Mouse (Mus musculus) heart, postnatal 25 days (tissue): Measurements from ENCODE around the gene Prkar1a. TPM values are rescaled to one million over a fixed set of nuclear protein-coding genes. Genes with fewer than 3 reads are reported as not detected.

Source experiments
- DNase-seq: peaks from one replicate; pipeline ENCODE4 v3.0.0; 2022; ENCODE audit warnings: low spot score
- intact Hi-C: fragments of 180-260 bp; cut with DNase I; formaldehyde crosslinking; loops from one replicate; pipeline ENCODE4 v1.15.1; 2025
- total RNA-seq, 2 experiments: library from RNA; stranded (reverse); gene quantifications; 2 replicates each; pipeline ENCODE4 v1.2.3; 2021

The Prkar1a gene
- total RNA-seq, 2 experiments from 2014 or later = 330 to 341 TPM

DNA sequence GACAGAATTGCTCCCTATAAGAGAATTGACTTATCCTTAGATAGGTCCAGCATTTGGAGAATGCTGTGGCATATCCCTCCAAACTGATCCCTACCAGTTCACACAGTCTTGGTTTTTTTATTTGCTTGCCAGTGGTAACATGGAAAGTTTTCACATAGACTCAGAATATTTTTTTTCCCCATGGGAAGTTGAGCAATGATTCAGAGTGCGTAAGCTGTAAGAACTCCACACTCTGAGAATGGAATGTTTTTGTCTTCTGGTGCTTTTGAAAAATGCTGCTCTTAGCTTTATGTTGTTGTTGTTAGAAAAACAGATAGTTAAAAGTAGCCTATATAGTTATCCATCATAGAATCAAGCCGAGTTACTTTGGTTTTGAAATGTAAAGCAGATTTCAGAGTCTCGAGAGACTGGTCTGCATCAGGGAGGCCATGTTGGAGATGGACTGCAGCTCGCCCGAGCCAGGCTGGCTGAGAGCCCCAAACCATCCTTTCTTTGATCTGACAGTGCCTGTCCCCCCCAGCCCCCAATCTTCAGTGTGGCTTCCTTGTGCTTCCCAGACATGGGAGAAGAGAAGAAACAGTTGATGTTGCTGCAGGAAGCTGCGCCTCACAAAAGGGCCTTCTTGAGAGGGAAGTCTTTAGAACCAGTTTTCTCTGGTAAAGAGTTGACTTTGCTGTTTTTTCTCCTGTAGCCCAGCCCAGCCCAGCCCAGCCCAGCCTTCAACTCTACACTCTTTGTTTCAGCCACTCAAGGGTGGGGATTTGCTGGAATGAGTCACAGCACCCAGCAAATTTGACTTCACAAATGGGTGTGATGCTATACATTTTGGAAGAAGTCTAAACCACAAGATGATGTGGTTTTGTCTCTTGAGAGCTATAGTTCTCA lies 22.2 kb downstream of the Prkar1a start:
- intact Hi-C loops = no loop called here
- no peak for DNase-seq

DNA sequence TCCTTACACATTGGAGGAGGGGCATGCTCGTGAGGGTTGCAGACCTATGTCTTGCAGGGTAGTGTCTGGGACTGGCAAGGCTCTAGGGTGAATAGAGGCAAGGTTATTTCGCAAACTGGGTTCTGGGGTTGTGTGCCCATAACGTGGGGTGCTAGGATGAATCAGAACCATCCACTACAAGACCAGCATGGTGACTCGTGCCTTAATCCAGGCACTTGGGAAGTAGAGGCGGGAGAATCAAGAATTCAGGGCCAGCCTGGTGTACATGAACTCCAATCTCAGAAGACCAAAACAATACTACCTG lies 22.8 kb downstream of the Prkar1a start:
- DNase-seq = no peak
- intact Hi-C loops = no loop called here

DNA sequence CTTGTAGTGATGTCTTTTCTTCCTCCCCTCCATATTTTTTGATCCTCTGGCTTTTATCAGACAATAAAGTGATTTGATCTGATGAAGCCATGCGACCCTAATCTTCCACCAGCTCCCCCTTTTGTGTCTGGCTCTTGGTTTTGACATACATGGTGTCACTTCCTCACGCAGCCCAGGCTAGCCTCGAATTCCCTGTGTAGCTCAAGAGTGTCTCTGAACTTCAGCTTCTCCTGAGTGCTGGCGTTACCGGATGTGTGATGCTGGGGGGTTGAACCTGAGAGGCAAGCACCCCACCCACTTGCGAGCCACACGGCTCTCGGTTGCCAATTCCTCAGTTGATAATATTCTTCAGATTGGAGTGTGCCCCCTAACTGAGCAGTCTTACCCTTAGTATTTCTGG lies 23.2 kb downstream of the Prkar1a start:
- intact Hi-C loops = no loop called here
- DNase-seq = no peak

DNA sequence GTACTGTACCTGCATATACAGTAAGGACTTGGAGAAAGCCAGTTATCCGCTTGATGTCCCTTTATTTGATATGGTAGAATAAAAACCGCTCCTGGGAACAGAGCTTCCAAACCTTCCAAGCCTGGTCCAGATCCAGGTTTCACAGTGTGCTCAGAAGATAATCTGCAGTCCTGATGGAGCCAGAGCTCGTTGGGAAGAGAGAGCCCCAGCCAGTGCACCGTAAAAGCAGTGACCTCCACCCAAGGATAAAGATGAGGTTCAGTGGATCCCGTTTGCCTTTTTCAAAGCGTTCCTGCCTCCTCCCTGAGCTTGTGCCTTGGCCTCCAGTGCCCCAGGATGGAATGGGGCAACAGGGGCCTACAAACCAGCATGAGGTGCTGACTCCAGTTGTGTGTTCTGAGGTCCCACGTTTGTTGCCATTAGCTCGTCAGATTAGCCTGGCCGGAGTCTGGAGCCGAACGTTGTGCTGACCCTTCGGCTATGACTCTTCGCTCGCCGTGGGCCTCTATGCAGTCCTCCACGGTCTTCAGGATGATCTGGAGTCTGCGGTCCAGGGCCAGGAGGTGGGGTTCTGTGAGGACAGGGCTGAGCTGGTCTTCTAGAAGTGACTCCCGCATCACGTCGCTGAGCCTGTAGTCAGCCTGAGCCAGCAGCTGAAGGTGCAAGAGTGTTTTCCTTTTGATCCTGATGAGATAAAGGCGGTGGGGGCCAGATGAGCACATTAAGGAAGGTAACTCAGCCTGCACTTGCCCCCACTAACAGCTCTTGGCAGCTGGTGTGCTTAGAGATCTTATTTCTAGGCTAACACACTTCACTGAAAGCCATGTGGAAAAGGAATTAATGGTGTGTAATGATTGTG lies 23.9 kb downstream of the Prkar1a start:
- intact Hi-C loops = no loop called here
- no peak for DNase-seq

DNA sequence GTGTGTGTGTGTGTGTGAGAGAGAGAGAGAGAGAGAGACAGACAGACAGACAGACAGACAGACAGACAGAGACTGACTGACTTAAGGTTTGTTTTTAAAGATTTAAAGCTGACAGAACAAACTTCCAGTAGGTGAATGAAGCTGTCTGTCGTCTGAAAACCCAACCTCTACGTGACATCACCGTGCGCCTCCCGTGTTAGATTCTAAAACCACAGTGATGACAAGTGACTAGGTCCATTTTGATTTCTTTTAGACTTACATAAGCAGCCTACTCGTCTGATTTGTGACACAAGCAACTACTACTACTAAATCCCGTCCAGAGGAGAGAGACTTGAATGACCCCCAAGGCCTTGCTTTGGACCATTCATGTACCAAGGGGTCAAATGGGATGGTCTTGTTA lies 24.5 kb downstream of the Prkar1a start:
- no peak for DNase-seq
- intact Hi-C loops = loop anchor here (2.0 kb wide), 1 partner anchor 47 kb away; no protein-coding TSS in a partner anchor

DNA sequence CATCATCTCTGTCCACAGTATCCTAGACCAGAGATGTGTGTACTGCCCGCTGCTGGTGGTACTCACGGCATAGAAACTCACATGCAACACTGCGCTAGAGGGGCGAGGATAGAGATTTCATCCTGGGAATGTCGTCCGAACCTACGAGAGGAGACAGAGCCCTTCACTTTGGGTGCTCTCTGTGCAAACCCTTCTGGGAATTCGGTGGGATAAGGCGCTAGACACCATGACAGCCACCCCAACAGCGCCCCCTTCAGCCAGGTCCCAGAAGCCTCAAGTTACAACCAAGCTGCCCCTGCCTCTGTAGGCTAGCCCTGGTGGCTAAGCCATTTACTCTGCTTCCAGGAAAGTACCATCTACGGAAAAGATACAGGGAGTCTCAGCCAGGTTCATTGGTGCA lies 25.3 kb downstream of the Prkar1a start:
- intact Hi-C loops = loop anchor here (2.0 kb wide), 1 partner anchor 46 kb away; no protein-coding TSS in a partner anchor

DNA sequence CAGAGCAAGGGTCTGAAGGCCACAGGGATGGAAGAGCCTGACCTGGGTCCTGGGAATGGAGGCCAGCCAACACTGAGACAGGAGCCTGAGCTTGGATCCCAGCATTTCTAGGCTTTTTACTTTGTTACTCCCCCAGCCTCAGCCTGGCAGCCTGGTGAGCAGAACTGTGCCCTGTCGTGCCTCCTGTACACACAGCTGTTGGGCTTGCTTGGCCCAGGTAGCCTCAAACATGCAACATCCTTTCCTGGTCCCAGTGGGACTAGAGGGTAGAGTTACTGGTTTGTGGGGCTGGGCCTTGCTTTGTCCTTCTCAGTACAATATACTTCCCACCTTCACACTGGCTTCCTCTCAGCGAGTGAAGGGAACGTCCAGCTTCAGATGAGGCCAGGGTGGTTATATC lies 26.0 kb downstream of the Prkar1a start:
- no peak for DNase-seq
- intact Hi-C loops = loop anchor here (2.0 kb wide), 1 partner anchor 46 kb away; no protein-coding TSS in a partner anchor

More for the DNA sequence above, 25.3 kb downstream of the Prkar1a start:
- DNase-seq = no peak

DNA sequence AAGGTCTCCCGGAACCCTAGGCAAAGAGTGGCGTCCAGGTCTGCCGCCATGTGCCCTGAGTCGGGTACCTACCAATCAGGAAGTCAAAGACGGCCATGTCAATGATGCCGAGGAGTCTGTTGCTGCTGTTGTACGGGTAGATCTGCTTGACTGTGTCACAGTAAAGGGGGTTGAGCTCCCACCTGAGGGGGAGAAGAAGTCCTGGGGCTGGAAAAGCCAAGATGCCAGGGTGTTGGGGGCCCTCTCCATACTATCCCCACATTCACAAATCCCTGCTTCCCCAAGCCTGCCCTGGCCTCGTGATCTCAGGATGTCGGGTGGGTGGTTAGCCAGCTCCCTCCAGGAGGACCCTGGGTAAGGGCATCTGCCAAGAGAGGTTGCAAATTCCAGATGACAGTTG lies 26.6 kb downstream of the Prkar1a start:
- intact Hi-C loops = loop anchor here (2.0 kb wide), 1 partner anchor 45 kb away; no protein-coding TSS in a partner anchor
- DNase-seq = no peak

DNA sequence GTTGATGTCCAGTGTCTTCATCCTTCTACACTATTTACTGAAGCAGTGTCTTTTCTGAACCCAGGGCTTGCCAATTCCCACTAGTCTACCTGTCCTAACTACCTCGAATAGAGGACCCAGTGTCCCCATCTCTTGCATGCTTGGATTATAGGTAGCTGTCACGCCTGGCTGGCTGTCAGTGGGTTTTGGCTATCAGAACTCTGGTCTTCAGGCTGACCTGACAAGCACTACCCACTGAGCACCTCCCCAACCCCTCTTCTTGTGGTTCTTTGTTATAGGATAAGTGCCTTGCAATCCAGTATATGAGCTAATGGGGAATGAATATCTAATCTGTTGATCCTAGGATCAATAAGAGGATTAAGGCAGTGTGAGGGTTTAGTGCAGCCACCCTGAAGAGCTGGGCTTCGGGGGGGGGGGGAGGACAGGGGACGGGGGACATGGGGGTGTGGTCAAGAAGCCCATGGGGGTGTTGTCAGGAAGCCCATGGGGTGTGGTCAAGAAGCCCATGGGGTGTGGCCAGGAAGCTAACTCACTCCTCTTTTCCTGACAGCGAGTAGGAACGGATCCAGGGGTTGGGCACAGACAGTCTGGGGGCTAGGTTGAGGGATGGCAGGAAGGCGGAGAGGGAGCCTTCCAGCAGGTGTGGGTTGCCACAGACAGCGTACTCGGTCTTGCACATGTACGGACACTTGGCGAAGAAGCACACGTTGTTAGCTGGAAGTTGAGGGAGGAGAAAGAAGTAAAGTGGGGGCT lies 27.6 kb downstream of the Prkar1a start:
- no peak for DNase-seq
- intact Hi-C loops = no loop called here

DNA sequence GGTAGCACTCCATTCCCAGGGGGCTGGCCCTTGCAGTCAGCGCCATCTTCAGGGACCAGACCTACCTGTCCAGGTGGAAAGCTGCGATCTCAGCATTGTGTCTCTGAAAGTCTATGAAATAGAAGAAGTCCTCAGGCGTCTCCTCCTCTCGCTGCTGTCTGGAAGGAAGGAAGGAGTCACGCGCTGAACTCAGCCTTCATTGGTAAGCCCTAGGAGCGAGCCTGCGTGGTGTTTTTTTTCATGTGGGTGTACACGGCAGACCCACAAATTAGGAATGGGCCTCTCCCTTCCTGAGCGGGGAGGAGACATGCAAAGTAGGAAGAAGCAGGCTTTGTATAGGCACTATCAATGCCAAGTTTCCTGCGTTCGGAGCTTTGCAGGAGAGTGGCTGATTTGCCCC lies 29.1 kb downstream of the Prkar1a start:
- intact Hi-C loops = no loop called here

DNA sequence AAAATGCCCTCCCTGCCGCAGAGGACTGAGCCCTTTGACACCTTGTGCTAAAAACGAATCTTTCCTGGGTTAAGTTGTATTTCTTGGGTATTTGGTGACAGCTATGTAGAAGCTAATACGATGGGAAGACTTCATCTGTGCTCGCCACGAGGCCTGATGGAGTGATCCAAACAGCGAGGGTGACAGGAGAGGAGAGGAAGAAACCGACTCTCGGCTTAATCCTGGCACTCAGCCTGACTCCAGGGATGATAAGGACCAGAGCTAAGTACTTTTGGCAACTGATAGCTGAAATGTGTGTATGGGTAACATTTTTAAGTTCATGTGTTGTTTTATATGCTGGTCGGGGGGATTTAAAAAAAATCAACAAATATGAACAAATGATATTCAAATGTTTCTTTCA lies 31.7 kb downstream of the Prkar1a start:
- no peak for DNase-seq
- intact Hi-C loops = no loop called here

More for the DNA sequence above, 29.1 kb downstream of the Prkar1a start:
- no peak for DNase-seq

DNA sequence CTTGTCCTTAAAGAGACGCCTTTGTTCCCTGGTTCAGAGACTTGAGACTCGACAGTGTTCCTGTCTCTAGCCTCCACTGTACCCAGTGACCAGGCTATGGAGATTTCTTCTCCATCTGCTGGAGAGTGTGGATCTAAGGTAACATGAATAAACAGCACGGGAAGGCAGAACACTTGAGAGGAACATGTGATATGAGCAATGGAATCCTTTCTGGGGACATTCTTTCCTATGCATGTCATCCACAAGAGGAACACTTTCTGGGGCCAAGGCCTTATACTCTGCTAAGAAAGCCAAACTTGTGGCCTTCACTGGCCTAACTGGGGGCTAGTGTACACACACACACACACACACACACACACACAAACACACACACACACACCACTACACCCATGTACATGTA lies 32.4 kb downstream of the Prkar1a start:
- intact Hi-C loops = no loop called here
- DNase-seq = no peak

DNA sequence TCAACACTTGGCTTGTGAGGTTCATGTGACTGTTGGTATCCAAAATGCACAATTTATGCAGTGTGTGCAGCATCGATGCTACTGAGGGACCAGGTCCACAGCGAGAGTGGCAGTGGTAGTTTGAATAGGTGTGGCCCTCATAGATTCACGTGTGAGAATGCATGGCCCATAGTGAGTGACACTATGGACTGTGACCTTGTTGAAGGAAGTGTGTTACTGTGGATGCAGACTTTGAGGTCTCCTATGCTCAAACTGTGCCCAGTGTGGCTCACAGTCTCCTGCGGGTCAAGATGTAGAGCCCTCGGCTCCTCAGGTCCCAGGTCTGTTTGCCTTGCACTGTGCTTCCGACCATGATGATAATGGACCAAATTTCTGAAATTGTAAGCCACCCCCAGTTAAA lies 33.0 kb downstream of the Prkar1a start:
- intact Hi-C loops = no loop called here
- DNase-seq = no peak

DNA sequence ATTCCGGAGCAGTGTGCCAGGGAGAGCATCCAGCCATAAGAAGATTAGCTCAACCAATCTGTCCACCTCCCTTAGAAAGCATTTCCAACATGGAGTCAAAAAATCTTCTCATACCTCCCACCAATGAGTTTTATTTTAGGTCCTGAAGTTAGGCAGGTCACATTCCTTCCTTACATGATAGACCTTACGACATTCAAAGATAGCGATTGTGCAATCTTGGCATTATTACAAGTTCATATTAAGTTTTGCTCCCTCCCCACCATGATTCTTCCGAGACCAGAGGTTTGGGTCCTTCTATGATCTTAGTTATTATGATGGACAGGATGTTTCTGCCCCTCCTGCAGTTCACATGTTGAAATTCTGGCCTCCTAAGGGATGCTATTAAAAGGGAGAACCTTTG lies 40.3 kb downstream of the Prkar1a start:
- intact Hi-C loops = no loop called here
- DNase-seq = no peak

DNA sequence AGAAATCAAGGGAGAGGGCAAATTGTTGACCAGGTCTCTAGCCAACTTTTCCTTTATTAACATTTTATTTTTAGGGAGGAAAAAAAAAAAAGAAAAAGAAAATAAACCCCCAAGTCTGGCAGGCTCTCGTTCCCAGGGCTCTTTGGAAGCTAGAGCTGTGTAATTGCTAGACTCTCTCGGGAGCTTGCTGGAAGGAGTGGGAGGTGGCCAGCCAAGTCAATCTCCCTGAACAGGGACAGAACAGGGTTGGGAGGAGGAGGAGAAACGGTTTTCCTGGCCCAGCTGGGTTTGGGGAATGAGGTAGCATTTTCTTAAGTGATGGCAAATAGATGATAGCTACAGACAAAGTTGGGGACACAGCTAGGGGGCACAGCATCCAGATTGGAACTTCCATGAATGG lies 43.5 kb downstream of the Prkar1a start:
- intact Hi-C loops = no loop called here
- DNase-seq = peak; percentile 64

DNA sequence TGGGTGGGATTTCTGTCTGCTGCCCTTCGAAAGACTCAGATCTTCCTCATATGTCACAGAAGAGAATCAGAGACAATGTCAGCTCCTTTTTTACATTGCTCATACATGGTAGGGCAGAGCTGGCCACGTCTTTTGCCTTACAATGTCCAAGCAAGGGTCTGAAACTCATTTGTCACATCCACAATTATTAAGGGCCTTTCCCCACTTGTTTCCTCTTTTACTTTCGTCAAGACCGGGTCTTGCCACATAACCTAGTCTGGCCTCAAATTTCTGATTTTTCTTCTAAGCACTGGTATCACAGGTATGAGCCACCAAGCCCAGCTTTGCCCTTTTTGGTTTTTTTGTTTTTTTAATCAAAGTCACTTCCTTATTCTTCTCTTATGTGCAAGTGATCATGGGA lies 47.3 kb downstream of the Prkar1a start:
- DNase-seq = no peak
- intact Hi-C loops = no loop called here

DNA sequence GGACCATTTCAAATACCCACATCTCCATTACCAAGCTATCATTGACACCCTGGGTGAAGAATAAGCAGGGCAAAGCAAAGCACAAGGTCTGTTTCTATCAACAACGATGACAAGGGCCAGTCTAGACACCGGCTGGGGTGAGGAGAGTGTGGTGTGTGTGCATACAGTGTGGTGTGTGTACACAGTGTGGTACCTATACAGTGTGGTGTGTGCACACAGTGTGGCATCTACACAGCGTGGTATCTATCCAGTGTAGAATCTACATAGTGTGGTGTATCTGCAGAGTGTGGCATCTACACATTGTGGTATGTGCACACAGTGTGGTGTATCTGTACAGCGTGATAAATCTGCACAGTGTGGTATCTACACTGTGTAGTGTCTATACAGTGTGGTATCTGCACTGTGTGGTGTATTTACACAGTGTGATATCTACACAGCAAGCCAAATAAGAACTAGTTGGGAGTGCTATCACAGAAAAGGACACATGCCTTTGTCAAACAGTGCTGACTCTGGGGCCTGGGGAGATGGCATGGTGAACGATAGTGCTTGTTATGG lies 48.0 kb downstream of the Prkar1a start:
- DNase-seq = no peak
- intact Hi-C loops = no loop called here

DNA sequence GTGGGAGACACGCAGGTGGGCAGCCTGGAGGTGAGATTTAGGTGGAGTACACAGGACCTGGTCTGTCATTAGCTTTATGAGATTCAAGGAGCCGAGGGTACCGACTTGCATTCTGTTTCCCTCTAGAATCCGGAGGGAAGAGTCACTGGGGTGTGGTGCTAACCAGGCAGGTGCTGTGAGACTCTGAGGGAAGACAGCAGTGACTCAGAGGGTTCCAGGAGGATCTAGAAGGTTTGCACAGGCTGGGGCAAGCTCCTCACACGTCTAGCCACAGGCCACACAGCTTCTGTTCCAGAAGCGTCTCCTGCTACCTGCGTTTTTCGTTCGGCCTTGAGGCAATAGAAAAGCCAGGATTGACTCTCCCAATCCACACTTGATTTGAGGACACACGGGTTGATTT lies 49.5 kb downstream of the Prkar1a start:
- DNase-seq = no peak
- intact Hi-C loops = no loop called here

DNA sequence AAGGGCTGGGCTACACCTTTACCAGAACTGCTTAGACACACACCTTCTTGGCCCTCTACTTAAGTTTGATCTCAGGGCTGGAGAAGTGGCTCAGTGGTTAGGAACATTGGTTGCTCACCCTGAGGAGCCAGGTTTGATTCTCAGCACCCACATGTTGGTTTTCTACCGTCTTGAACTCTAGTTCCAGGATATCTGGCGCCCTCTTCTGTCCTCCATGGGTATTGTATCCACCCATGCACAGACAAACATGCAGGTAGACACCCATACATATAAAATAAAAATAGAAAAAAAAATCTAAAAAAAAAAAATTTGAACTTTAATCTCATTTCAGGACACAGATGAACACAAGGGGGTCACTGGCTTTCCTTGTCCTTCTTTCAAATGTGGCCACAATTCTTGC lies 50.6 kb downstream of the Prkar1a start:
- intact Hi-C loops = no loop called here
- DNase-seq = no peak

DNA sequence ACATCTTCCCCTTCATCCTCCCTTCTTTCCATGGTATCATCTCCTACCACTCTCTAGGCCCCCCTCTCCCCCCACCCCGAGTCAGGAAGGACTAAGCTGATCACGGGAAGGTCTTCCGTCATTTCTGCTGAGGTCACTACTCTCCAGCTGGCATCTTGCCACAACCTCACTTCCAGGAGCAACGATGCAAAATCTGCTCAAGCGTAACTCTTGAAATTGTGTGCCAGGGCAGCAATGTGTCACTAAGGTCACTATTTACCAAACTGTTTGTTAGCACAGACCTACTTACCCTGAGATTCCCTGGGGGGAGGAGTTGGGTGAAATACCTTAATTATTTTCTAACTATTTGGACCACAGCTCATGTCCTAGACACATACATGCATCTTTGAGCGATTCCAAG lies 51.6 kb downstream of the Prkar1a start:
- no peak for DNase-seq
- intact Hi-C loops = no loop called here
